Mouse (Mus musculus): Measurements from ENCODE around the gene Slc22a14.
A peak's percentile ranks its signal among the peaks of the same experiment; 100 is the strongest.

Slc22a14 gene

DNA sequence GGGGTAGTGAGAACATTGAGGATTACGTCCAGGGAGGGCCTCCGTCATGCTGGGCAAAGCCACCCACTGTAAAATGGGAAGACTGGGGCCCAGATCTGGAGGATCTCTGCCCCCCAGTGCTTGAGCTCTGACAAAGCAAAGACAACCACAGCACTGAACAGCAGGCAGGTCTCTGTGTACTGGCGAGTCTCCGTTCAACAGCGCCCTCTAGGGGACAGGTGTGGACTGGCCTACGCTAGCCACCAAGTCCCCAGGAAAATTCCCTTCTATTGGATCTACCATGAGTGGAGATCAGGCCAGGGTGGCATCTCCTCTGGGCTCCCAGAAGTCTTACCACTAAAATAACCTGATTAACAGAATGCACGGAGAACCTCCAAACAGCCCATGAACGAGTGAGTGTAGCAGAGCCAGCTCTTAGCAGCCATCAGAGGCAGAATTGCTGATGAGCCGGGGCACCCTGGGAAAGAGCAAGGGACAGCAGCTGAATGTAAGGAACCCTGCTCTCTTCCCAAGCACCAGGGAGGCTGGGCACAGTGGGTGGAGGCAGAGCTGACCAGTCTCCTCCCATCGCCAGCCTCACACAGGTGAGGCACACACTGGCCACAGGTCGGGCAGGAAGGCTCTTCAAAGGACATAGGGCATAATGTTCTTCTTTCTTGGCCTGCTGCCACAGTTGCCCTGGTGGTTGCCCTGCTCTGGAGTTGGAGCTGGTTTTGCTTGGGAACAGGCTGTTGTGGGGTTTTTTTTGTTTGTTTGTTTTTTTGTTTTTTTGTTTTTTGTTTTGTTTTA lies 173.0 kb downstream of the Slc22a14 start:
- DNase-seq: peak; percentile 70 to 73

DNA sequence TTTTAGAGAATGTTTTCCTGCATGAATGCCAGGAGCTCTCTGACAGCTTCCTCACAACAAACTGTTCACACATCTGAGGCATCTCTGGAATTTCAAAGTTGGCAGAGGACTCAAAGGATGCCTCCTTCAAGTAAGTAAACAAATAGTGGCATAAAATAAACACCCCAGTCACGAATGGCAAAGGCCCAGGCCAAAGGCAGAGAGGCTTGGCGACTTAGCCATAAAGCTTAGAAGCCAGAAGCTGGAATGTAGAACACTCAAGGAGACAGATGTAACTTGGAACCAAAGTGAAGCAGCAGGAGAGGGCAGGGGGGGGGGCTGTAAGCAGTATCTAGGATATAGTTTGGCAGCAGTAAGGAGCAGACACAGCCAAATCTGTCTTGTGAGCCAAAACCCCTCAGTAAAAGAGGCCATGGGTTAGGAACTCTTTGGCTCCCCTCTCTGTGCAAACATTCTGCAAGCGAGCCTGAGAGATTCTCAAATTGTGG lies 184.1 kb downstream of the Slc22a14 start:
- DNase-seq: peak in 1 of 2 experiments; percentile 46

DNA sequence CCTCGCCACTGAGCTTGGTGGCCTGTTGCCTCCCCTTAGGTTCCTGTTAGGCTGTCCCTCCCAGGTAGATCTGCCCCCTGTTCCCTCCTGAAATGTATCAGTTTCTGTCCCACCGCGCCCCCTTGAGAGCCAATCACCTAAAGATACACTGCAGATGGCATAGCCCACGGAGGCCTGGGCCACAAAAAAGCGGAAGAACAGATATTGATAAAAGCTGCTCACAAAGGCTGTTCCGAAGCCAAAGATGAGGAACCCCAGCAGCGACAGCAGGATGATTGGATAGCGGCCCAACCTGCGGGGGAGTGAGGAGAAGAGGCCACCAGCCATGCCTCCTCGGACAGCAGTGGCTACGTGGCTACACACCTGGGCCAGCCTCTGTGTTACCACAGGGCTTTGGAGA lies 186.1 kb downstream of the Slc22a14 start:
- DNase-seq: peak in 1 of 2 experiments; percentile 22

DNA sequence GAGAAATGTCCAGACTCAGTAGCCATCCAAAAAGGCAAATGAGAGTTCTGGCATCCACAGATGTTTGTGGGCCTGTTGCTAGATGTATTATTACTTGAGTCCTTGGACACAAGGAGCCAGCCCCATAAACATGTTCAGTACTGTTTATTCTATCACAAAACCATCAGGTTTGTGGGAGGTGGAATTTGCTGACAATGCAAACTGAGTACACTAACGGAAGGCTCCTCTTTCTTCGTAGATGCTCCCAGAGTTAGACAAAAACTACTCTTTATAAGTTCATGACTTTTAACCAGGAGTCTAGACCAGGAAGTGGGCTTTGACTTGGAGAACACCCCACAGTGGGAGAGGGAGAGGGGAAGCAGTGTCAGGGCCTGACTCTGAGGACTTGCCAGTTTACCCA lies 197.7 kb downstream of the Slc22a14 start:
- DNase-seq: no peak

DNA sequence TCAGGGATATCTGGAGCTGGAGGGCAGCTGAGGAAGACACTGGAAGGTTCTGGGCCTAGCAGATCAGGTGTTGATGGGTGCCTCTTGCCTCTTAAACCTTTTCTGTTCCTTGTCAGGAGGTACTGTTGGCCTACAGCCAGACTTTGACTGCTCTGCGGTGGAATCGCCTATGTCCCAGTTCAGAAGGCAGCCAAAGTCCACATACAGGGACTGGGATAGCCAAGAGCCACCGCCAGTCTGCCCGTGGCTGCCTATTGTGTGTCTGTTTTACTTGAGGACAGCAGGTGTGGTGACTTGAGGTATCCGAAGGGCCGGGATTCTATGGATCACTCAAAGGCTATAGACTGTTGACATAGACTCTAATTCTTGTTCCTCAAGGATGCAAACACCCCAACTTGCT lies 199.8 kb downstream of the Slc22a14 start:
- DNase-seq: no peak

DNA sequence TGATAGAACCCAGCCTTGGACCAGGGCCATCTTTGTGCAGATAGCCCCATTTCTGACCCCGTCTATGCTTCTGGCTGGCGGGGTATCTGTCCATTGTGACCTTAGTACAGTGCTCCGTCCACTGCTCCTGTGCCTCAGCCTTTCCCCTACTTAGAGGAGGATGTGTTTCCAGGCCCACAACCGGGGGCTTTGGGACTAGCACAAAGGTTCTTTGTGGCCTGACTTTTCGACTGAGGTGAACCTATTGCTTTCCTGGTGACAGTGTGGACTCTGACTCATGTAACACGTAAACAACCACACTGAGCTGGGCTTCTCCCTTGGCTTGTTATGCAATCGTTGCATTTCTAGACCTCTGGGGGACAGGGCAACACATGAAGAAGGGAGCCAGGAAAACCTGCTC lies 200.6 kb downstream of the Slc22a14 start:
- DNase-seq: no peak

DNA sequence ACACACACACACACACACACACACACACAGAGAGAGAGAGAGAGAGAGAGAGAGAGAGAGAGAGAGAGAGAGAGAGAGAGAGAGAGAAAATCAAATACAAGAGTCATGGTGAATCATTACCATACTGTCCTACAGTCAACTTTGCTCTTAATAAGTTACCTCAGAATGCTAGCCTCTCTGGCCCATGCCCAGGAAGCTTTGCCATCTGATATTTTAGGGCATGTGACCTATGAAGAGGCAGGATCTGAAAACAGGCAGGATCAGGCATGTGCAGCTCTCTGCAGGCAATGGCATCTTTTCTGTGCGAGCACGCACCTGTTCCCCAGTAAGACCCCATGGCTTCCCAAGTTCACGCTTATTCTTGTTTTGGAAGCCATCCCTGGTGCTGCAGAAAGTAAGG lies 204.7 kb downstream of the Slc22a14 start:
- no peak for DNase-seq

DNA sequence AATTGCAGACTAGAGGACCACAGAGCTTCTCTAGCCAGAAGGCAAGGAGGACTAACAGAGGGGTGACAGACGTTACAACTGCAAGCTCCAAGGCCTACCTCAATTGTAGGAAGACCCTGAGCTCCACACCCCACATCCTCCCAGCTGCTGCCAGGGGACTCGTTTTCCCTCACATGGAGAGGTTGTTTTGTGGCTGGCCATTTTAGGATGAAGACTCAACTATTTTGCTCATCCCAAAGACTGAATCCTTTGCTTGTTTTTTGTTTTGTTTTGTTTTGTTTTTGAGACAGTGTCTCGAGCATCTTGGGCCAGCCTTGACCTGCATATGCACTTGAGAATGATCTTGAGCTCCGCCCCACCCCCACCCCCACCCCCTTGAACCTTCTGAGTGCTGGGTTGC lies 206.5 kb downstream of the Slc22a14 start, which contains the start of gene Gm47289:
Gene Gm47289, plus strand, starts transcription at position 301 of the 400 bp plus-strand sequence.
- DNase-seq: no peak

DNA sequence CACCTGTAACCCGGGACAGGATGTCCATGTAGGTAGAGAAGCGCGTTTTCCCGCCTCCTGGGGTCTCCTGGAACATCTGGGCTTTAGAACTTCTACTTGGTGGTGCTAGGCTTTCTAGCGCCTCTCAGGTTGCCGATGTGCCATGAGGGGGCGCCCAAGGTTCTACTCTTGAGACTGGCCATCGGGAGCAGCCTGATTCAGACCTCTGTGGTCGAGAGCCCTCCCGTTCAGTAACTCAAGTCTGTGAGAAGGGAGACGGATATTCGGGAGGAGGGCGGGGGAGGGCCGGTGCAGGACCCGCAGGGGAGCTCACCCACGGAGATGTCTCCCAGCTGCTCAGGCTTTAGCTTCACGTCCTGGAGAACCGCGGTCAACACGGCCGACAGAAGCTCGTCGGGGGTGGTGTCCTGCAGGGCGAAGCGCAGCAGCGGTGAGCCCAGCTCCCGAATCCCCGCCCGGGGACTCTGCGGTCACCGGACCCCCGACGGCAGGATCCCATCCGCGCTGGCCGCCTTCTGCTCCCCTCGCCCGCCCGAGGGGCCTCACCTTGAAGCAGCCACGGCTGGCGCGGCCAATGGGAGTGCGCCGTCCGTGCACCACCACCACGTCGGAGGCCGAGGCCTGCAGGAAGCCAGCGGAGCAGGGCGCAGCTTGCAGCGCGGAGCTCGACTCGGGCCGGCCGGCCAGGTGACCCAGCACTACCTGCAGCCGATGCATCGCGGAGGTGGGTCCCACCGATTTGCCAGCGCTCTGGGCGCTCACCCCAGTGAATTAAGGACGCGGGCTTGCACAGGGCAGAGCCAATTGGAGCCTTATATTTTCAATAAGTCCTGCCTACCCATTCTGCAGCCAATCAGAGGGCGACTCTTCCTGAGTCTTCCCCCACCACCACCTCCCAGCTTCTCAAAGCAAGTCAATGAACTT lies 208.8 kb downstream of the Slc22a14 start, which contains the start of gene Acaa1b:
Gene Acaa1b, minus strand, starts transcription at position 816 of the 924 bp plus-strand sequence.
- peak; percentile 91 to 92 for DNase-seq

DNA sequence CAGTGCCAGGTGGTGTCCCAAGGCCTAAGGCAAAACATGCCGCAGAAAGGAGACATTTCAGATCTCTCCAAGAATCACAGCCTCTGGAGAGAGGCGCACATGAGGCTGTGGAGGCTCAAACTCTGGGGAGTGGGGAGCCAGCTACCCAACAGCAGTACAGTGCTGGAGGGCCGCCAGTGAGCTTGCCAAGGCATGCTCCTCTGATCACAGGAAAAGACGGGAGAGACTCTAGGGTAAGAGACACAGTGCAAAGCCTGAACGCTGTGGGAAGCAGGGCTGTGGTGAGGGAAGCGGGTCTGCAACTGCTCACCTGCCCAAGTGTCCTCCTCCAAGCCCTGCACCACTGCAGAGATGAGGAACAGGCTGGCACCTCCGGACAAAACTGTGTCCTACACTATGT lies 209.5 kb downstream of the Slc22a14 start:
- DNase-seq: peak; percentile 69 to 73

DNA sequence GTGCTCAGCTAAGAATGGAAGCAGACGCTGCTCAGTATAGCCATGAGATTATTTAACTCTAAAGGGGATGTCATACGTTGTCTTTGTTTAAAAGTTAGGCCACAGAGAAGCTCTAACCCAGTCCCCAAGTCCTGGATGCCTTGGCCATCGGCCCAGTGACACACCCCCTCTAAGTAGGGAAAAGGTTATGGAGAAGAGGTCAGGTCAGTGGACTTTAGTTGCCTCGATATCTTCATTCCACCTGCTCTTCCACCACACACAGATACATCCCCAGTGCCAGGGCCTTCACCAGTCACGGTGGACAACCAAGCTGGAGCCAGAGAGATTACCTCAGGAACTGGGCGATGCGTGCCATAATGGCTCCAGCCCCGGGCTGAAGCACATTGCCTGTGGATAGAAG lies 209.9 kb downstream of the Slc22a14 start:
- no peak for DNase-seq

DNA sequence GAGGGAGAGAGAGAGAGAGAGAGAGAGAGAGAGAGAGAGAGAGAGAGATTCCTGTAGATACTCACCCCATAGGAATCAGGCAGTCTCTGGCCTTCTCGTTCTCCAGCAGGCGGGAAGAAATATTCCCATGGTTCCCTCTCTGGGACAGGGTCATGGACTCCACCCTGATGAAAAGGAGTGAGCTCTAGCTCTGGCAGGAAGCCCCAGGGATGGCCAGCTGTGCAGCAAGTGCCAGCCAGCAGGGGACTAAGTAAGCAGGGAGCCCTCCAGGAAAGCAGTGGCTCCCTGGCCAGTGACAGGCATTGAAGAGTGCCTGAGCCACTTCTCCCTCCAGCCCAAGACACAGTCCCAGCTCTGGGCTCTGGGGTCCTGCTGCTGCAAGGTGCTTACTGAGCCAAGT lies 213.6 kb downstream of the Slc22a14 start:
- no peak for DNase-seq

DNA sequence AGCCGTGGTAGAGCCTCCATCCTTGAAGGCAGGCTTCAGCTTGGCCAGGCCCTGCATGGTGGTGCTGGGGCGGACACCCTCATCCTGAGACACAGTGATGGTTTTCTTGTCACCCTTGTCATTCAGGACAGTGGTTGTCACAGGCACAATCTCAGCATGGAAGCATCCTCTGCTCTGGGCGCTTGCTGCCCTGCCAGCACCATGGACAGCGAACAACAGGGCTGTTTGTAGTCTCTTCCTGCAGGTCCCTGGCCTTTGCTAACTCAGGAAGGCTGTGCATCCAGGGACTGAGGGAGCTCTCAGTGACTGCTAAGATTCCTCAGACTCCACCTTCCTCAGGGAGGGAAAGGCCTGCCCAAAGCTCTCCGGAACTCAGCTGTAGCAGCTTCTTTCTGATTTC lies 215.8 kb downstream of the Slc22a14 start:
- no peak for DNase-seq

DNA sequence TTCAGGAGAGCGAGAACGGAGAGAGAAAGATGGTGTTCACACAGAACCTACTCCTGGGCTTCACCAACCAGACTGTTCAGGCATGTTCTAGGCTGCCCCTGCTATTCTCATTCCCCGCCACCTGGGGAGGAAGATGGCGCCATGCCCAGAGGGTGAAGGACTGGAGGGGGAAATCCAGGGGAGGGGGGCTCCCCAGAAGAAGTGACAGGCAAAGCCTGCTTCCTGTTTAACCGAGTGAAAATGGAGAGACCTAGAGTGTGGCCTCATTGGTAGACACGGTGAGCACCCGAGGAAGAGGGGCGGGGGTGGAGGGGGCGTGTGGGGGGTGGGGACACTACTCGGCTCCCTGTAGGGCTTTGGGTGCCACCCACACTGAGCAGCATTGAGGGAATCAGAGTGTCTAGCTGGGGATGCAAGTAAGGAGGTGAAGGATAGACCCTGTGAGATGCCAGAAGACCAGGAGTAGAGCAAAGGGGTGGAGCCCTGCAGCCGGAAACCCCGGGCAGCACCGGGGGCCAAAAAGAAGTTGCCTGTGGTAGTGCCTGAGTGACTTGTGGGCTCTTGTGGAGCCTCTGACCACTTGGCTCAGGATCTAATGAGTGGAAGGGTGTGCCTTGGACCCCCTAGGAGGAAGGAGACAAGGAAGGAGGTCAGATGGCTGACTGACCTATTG lies 219.1 kb downstream of the Slc22a14 start:
- DNase-seq: peak in 1 of 2 experiments; percentile 37

DNA sequence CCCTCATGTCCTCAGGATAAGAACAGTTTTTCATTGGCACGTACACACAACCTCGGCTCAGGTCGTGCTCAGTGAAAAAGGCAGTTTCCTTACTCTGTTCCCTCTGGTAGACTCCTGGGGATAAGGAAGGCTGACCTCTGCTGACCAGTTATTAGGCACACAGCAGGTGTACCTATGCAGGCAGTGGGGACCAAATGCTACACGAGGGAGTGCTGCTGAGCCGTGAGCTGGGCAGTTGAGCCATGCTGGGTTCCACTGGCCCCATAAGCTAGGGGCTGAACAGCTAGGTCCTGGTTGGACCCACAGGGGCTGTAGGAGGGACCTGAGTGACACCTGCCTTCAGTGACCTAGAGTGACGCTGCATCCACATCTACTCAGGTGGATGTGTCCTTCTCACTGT lies 219.7 kb downstream of the Slc22a14 start:
- DNase-seq: no peak

DNA sequence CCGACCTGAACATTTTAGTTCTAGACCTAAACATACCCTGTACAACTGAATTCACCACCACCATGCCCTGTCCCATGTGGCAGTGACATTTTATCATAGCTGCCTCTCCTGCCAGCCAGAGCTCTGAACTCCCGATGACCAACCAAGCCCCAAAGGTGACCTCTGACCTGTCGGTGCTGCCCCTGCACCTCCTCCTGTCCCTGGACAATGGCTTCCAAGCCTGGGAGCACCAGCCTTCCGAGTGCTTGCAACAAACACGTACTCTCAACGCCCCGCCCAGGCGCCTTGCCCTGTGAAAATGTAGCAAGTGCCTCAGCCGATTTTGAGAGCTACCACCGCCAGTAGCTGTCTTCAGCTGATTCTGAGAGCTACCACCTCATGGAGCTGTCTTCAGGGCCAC lies 220.2 kb downstream of the Slc22a14 start:
- no peak for DNase-seq

DNA sequence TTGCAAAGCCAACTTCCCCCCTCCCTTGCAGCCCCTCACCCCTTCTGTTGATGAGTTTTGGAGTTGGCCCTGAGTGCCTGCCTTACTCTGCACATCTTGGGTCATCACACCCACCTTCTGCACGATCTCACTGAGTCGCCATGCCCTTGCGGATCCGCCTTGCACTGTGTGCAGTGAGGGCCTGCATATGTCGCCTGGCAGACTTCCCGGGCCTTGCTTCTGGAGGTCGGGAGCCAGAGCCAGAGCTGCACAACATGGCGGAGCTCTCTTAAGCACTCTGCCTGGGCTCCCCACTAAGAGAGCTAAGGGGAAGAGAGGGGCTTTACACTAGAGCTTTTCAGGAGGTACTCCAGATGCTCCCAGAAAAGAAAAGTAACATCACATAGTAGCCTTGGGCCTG lies 220.7 kb downstream of the Slc22a14 start:
- DNase-seq: peak; percentile 97 to 98

DNA sequence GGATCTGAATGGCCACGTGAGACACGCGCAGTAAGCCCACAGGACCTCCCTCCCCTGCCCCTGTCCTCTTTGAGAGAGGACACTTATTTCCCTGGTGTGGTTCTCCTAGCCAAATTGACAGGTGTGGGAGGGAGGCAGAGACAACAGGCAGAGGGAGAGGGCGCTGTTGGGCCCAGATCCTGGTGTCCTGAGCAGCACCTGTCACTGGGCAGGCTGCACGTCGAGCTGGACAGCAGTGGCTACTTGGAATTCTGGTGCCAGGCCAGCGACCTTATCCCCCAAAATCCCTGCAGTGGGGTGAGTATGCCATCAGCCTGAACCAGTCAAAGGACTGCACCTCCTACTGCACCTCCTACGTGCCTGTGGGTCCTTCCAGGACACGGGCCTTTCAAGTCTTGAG lies 222.0 kb downstream of the Slc22a14 start:
- peak; percentile 50 to 58 for DNase-seq

DNA sequence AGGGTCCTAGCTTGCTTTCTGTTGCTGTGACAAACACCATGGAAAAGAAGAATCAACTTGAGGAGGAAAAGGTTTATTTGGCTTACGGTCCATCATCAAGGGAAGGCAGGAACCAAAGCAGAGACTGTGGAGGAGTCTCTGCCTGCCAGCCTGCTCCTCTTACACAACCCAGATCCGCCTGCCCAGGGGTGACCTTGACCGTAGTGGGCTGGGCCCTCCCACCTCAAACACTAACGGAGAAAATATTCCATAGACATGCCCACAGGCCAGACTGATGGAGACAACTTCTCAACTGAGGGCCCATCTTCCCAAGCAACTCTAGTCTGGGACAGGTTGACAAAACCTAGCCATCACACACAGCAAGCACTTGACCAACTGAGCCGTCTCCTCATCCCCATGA lies 223.3 kb downstream of the Slc22a14 start:
- DNase-seq: no peak

DNA sequence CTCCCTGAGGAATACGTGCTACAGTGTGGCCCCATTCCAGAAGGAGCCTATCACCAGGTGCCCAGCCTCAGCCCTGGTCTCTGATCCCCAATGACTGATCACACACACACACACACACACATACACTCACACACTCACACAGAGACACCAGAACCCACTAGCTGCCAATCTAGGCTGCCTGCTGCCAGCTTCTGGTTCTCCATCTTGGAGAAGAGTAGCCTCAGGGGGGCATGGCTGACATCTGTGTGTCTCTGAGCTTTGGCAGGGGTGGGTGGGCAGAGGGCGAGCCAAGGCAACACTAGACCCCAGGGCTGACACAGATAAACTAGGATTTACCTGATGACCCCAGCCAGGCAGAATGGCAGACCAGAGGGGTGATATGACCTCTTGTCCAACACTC lies 226.5 kb downstream of the Slc22a14 start:
- DNase-seq: peak; percentile 69 to 75

DNA sequence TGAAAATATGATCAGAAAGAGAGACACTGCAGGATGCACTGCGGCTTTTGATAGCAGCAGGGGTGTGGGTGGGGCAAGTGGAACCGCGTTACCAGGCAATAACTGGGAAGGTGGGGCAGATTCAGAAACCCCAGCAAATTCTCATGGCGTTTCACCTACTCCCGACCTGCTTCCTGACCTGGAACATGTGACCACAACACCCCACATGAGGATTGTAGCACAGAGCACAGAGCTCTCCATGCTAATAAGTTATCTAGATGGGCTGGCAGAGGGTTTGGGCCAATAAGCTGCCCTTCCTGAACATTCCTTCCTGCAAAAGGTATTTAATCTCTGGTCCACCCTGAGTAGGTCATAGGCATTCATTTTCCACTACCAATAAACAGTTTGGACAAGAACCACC lies 234.7 kb downstream of the Slc22a14 start:
- DNase-seq: no peak

DNA sequence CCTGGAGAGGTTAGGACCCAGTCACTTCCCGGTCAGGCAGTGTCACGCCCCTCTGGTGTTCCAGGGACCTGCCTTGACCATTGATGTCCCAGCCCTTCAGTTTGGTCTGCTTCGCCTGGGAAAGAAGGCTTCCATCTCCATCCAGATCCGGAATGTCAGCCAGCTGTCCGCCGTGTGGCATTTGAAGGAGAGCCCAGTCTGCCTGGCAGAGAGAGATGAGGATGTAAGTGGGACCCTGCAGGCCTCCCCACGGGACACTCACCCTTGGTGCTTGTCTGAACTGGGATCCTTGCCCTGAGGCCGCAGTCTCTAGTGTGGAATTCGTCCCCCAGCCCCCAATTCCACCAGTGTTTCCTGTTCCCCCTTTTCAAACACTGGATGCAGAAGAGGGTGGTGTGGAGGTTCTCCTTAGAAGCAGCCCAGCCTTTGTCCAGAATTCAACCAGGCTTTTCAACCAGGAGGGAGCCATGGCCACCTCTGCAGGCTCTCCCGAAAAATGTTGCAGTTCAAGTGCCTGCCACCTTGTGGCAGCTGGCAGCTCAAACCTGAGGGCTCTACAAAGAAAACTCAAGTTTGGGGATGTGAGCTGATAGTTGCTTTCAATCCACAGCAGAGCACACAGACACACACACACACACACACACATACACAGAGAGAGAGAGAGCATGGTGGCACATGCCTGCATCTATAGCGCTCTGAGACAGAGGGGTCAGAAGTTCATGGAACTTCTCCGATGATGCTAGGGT lies 236.7 kb downstream of the Slc22a14 start:
- DNase-seq: peak; percentile 57 to 67

All from cerebellum, postnatal 10 days (tissue).